Mouse (Mus musculus) CD4-positive helper T cell, adult 2 months (primary cell): Measurements from ENCODE around the gene Zfp689.
A peak's percentile ranks its signal among the peaks of the same experiment; 100 is the strongest.
"Not testable (repeated sequence)": the region's sequence is repeated elsewhere in the genome, so short reads cannot be mapped to it uniquely, and the experiment has no call there.

Experiments
- DNase-seq: peaks from one replicate; pipeline ENCODE4 v3.0.0-alpha.2; 2012; ENCODE audit warnings: low read depth, missing footprints, low spot score

The Zfp689 gene

DNA sequence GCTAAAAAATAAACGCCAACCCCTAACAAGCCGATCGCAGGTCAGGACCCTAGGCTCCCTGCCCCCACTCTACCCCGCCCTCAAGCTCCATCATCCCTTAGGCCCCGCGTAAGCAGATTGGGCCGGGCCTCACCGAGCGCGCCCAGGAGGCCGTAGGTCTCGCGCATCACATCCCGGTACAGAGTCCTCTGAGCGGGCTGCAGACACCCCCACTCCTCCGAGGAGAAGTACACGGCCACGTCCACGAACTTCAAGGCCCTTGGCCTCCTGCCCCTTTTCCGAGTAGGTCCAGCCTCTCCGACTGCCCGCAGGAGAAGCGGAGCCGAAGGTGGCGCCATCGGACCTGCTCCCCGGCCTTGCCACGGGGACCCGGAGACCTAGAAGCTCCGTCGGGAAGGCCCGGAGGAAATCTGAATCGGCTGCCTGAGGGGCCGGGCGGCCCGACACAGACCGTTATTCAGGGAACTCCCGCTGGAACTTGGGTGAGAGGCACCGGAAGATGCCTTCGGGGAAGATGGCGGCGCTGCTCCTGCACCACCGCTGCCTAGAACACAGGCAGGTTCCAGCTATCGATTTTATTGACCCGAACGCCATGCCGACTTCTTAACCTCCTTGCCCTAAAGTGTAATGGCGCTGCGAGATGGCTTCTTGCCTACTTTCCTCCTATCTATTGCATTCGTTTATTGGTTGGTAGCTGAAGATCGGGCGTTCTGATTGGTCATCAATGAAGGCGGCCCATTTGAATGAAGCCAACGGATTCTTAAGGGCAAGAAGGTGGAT is at the start of gene Zfp689:
Gene Zfp689 (minus strand): TSS at position 638 of the 780 bp plus-strand sequence.
- DNase-seq: peak; percentile 97

DNA sequence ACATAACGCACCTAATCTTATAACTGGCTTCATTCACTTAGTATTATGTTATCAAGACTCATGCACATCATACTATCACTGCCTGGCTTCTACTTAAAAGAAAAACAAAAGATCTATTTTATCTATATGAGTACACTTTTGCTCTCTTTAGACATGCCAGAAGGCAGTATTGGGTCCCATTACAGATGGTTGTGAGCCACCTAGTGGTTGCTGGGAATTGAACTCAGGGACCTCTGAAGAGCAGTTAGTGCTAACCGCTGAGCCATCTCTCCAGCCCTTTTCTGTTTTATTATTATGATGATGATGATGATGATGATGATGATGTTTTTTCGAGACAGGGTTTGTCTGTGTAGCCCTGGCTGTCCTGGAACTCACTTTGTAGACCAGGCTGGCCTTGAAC is 49.4 kb upstream of the Zfp689 start:
- DNase-seq: peak; percentile 66

DNA sequence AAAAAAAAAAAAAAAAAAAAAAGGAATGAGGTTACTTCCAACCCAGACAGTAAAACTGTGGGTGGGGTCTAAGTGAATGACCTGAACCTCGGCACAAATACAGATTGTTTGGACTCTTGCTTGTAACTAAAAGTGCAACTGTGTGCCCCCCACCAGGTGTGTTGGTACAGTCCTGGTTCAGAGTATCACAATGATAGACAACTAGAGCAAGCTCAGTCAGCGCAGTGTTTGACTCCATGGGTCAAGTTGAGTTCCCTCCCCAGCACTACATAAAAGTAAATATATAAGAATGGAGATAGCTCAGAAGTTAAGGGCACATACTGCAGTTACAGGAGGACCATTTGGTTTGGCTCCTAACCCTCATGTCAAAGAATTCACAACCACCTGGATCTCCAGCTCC is 48.4 kb upstream of the Zfp689 start:
- no peak for DNase-seq

DNA sequence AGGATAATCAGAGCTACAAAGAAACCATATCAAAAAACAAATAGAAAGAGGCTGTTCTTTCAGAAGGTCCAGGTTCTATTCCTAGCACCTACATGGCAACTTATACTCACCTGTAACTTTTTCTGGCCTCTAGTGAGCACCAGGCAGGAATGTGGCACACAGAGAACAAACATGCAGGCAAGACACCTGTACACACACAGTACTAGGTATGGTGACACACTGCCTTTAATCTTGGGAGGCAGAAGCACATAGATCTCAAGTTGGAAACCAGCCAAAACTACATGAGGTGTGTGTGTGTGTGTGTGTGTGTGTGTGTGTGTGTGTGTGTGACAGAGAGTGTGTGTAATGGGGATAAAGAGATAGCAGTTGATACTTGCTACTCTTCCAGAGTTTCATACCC is 45.7 kb upstream of the Zfp689 start:
- DNase-seq: no peak

DNA sequence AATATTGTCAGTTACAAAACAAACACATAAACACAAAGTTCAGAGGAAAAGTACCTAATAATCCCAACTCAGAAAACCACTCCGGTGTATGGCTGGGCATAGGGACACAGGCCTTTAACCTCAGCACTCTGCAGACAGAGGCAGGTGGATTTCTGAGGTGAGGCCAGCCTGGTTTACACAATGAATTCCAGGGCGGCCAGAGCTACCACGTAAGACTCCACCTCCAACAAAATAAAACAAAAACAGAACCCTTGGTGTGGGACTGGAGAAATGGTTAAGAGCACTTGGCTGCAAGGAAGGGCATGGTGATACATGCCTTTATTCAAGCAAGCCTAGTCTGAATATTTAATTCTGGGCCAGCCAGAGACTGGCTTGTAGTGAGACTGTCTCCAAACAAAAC is 42.9 kb upstream of the Zfp689 start:
- DNase-seq: no peak

DNA sequence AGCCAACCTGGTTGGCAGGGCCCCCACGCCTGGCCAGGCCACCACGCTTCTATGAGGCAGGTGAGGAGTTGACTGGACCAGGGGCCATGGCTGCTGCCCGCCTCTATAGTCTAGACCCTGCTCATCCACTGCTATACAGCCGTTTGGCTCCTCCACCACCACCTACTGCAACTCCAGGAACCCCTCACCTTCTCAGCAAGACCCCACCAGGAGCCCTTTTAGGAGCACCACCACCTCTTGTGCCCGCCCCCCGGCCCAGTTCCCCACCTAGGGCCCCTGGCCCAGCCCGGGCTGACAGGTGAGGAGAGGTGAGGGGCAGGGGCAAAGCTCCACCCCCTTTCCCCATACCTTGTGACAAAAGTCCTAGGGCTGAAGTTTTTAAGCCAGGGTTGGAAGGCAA is 41.0 kb upstream of the Zfp689 start:
- no peak for DNase-seq

DNA sequence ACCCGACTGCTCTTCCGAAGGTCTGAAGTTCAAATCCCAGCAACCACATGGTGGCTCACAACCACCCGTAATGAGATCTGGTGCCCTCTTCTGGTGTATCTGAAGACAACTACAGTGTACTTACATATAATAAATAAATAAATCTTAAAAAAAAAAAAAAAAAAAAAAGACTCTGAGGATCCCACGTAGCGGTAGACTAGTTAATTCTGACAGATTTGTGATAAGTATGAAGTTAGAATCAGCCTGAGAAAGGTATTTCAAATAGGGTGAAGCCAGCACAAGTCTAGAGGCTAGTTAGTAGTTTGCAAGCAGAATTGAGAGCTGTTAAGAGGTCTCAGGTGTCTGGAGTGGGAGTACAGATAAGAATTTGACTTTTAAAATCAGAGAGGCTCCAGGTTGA is 39.4 kb upstream of the Zfp689 start:
- not testable (repeated sequence) for DNase-seq

DNA sequence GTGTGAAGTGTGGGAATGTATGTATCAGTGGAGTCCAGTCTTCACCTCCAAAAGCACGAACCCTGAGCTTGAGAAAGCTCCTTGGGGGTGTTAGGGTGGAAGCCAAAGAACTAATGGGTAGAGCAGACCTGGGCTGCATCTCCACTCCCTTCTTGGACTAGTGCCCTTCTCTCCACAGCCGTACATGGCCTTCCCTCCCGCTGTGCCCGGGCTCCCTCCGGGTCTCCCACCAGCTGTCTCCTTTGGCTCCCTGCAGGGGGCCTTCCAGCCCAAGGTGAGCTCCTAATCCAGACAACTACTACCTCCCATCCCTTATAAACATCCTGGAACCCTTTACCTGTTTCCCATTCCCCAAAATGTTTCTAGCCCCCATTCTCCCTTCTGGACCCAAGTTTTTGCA is 36.5 kb upstream of the Zfp689 start:
- DNase-seq: no peak

DNA sequence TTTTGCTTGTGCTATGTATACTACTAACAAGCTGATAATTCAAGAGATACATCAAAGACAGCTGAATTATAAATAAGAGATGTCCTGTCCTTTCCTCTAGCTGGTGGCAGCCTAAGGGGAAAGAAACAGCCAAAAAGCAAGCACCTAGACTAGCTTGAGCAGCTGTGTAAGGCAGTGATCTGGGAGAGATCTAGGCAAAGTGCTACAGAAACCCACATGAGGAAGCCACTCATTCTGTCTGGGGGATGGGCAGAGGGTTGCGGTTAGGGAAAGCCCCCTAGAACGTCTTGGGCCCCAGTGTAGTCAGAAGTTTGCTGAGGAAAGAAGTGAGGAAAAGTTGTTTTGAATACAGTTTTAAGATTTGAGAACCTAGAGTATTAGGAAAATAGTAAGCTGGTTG is 31.4 kb upstream of the Zfp689 start:
- DNase-seq: peak; percentile 86

DNA sequence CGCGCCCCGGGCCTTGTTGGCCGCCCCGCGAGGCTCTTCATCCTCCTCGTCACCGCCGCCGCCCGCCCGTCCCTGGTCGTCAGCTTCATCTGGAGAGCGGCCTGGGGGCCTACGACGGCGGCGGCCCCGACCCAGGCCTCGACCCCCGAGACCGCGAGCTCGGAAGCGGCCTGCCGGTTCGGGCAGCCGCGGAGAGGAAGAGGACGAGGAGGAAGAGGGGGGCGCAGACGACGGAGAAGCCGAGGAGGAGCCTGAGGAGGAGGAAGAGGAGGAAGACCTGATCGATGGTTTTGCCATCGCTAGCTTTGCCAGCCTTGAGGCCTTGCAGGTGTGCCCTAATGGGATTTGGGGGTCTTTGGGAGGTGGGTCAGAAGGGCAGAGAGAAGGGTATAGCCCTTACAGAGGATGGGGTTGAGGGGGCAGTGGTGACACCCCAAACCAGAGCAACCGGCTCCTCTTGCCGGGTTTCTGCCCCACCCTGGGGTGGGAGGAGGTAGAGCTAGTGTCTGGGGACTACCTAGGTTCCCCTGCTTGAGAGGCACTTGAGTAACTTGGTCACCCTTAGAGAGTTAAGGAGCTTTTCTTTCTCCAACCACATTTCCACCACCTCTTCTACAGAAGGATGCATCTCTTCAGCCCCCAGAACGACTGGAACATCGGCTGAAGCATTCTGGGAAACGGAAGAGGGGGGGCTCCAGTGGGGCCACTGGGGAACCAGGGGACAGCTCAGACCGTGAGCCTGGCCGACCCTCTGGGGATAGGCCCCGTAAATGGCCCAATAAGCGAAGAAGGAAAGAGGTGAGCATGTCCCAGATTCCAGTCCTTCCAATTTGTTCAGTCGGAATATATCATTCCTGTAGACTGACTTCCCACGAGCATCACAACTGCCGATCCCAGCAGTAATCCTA is 30.6 kb upstream of the Zfp689 start:
- DNase-seq: peak; percentile 40

DNA sequence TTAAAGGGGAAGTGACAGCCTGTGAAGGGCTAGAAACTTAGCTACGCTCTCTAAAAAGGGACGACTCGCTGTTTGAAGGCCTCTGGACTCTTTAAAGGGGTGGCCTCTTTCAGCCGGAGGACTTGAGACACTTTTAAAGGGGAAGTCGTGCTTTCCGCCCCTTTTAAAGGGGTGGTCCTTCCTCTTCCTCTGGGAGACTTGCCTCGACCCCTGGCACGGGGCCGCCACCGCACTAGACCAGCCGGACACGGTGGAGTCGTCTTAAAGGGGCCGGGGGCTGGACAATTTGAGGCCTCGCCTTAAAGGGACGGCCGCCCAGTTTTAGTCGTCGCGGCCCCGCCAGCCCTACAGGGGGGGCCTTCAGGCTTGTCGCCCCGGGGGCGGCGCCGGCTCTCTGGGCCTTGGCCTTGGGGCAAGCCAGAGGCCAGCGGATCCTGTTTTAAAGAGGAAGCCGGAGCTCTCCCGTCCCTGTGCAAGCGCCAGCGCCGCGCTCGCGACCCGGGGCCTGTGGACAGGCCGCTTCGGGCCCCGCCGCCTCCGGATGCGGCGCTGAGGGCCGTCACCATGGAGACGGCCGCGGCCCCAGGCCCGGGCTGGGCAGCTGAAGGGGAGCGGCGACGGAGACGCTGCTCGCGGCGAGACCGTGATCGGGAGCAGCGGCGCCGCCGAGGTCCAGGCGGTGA is 29.8 kb upstream of the Zfp689 start, which contains the start of gene Fbrs:
Gene Fbrs (plus strand): TSS at position 565 of the 683 bp plus-strand sequence.
- no peak for DNase-seq

DNA sequence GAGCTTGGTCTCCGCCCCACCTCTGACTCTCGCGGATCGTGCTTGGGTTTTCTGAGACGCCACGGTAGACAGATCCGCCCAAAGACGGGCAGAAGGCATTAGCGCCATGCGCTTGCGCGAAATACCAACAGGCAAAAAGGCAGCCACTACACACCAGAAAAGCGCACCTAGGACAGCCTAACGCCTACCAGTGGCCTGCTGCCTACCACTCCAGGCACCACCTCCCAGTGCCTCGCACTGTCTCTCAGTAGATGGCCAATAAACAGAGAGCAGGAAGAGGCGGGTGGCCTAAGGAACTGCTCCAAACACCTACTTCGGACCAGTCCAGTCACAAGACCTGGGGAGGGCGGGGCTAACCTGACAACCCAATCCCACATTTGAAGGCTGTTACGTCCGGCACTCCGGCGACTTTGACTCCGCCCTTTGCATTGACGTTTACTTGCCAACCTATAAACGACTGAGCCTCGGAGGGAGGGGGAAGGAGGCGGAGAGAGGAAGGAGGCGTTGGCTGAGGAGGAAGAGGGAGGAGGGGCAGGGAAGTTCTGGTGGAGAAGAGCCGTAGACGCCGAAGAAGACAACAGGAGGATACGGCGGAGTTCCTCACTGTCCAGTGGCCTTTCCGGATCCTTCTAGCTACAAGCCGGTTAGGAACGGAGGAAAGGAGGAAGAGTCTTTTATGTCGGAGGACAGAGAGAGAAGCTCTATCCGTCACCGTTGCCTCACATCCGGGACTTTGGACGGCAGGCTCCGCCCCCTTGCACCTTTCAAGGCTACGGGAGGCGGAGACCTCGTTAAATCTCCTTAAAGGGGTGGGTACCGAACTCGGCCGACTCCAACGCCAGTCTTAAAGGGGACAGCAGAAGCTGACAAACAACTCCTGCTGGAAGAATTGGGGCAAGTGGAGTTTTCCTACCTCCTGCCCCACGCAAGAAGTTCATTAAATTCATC is 29.0 kb upstream of the Zfp689 start:
- peak; percentile 100 for DNase-seq

DNA sequence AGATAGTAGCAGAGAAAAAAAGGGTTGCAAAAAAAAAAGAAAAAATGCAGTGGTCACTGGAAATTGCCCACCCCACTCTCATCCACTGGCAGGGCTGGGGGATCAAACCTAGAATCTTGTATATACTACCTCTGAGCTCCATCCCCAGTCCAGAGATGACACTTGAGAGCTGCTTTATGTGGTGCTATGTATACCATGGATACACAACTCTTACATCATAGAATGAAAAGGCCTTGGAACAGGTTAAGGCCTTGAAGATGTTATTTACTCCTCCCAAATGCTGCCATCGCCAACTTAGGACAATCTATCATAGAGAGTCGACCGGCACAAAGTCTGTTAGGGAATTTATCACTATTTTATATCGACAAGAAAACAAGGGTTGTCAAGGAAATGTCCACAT is 27.9 kb upstream of the Zfp689 start:
- DNase-seq: no peak

DNA sequence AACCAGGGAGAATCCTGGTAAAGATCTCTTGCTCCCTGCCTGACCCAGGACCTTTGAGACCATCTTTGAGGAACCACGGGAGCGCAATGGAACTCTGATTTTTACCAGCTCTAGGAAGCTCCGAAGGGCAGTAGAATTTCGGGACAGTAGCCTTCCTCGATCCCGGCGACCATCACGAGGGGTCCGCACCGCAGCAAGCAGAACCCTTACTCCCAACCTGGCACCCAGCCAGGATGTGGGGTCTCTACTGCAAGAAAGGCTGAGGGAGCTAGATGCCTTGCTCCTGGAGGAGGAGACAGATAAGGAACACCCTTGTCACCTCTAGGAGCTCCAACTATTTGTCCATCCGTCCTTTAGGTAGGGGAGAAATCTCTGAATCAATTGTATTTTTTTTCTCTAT is 27.4 kb upstream of the Zfp689 start:
- no peak for DNase-seq

DNA sequence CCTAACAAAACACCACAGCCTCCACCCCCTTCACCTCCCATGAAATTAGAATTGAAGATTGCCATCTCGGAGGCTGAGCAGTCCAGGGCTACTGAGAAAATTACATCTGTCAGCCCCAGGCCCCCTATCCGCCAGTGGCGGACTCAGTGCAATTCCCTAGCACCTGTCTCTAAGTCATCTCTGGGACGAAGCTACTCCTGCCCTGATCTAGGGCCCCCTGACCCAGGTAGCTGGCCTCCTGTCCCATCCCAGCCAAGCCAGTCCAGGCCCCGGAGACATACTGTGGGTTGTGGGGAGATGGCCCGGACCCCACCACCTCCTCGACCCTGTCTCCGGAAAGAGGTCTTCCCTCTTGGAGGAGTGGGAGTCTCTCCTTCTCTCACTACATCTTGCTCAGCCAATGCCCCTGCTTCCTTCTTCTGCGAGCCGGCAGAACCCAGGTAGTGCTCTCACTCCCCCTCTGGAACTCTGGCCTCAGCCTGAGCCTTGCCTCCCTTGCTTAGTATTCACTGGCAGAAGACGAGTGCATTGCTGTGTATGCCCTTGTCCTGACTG is 26.3 kb upstream of the Zfp689 start:
- no peak for DNase-seq

DNA sequence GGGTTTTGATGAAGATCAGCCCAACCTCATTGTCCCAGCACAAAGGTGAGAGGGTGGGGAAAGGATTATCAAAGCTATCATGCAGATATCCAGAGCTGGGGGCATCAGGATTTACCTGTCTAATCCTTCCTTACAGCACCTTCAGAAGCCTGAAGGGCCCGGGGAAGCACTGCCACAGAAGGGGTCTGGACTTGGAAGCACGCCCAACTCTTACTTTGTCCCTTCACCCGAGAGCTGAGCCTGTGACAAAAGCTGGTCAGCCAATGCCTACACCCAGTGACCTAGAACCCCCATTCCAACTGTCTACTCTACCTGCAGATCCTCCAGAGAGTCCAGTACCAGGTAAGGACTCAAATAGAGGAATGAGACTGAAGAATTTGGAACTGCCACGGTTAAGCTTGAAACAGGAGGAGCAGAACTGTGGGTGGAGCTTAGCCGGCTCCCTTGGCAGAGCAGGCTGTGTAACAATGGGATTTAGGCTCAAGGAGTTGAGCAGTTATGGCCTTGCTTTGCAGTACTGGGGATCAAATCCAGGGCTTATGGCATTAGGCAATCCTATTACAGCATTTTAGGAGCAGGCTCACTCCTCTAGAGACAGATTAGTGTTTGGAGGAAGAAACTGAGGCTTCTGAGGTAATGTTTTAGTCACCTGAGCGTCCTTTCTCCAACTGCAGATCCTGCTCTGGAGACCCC is 25.6 kb upstream of the Zfp689 start:
- no peak for DNase-seq

DNA sequence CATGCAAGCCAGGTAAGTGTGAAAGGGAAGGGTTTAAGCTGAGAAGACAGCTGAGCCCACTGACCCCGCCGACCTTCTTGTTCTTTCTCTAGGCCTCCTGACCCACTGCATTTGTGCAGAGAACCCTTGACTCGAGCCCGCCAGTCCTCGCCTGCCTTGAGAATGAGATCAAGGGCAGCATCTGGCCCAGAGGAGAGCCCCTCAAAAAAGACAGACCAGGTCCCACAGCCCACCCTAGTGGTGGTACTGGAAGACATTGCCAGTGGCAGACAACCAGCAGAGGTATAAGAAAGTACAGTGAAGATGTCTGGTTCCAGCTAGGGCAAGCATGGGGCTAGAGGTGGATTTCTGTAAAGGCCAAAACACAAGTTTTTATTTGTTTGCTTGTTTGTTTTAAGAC is 24.7 kb upstream of the Zfp689 start:
- no peak for DNase-seq

DNA sequence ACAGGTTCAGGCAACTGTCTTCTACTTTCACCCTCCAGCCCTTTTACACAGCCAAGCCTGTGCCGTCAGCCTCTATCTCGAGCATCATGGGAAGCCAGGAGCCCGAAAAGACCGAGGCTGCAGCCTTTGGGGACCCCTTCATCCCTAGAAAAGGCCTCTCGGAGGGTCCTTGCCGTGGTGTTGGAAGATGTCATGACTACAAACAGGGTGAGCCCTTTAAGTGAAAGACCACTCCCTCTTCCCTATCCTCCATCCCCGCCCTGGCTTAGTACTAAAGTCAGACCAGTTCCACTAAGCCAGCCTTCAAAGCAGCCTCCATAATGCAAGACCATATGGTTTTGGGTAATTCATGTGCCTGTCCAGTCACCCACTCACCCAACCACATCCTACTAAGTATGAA is 23.1 kb upstream of the Zfp689 start:
- DNase-seq: no peak

DNA sequence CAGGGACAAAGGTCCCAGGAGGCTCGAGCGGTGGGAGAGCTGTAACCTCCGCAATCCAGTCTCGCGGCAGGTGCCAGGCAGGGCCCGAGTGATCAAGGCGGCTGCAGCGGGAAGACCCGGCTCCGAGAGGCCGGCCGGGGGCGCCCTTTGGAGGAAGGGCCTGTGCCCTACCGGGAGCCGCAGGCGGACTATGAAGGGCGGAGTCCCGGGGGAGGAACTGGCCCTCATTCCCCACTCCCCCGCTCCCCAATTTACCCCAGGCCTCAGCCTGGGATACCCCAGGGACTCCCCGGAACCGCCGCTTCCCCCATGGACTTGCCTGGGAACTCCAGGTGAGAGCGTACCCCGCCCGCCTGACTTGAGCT is 22.7 kb upstream of the Zfp689 start:
- peak; percentile 58 for DNase-seq
